Mouse (Mus musculus) cerebellum, adult 11-12 months (tissue): ENCODE measurements around the gene Gm20479.

Experiments
- DNase-seq: peaks from one replicate; pipeline ENCODE4 v3.0.0; 2022

Gene Gm20479

DNA sequence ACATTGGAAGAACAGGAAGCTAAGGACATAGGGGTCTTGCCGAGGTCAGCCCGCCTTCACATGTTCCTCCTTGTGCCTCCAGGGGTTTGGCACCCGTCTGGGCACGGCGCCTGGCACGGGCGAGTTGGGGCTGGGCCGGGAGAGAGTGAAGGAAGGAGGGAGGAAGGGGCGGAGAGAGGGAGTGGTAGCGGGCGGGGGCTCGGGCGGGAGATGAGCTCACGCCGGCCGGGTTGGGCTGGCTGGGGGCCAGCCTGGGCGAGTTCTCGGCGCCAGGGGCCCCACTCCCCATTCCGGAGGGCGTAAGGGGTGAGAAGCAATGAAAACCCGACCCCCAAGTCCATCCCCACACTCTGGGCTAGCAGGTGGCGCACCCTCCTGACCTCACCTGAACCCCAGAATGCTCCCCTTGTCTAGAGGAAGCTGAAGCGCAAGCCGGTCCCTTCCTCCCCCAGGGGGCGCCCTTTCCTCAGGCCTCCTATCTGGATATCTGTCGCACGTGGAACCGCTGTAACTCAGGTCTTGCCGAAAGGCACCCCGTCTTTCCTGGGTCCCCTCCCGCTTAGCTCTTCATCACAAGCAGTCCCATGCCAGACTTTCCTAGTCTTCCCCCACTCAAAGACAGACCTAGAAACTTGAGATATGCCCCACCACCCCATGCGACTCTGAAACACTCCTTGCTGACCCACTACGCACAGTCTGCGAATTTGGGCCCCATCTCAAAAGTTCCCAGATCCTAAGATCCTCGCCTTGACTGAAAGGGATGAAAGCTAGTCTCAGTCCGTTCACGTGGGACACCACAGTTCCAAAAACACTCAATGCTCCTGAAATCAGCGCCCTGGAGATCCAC is 24.6 kb downstream of the Gm20479 start:
- peak; percentile 71 for DNase-seq

DNA sequence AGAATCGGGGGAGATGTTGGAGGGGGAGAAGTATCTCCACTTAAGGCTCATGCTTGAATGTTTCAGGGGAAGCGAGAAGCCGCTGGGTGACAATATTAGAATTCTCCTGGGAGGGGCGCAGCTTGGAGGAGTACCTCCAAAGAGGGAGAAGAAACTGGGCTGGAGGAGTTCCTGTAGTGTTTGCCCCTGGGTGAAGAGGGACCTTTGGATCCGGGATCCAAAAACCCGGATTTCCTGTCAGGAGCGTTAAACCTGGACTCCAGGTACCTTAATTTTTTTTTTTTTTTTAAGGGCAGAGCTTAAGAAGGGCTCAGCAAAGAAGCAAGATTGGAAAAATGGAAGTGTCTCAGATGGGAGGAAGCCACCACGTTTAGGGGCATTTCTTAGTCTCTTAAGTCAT is 25.4 kb downstream of the Gm20479 start:
- DNase-seq = no peak

DNA sequence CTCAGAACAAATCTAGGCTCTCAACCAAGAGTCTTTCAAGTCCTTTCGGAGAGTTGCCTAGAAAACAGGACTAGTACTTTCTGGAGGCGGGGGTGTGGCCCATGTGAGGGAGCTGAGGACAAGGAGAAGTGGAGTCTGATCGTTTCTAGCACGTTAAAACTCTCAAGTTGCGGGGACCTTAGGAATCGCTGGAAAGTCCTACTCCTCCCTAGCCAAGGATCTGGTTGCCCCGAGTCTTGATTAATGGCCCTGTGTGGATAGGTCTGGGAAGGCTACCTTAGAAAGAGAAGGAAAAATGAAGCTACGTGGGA is 25.7 kb downstream of the Gm20479 start:
- no peak for DNase-seq

DNA sequence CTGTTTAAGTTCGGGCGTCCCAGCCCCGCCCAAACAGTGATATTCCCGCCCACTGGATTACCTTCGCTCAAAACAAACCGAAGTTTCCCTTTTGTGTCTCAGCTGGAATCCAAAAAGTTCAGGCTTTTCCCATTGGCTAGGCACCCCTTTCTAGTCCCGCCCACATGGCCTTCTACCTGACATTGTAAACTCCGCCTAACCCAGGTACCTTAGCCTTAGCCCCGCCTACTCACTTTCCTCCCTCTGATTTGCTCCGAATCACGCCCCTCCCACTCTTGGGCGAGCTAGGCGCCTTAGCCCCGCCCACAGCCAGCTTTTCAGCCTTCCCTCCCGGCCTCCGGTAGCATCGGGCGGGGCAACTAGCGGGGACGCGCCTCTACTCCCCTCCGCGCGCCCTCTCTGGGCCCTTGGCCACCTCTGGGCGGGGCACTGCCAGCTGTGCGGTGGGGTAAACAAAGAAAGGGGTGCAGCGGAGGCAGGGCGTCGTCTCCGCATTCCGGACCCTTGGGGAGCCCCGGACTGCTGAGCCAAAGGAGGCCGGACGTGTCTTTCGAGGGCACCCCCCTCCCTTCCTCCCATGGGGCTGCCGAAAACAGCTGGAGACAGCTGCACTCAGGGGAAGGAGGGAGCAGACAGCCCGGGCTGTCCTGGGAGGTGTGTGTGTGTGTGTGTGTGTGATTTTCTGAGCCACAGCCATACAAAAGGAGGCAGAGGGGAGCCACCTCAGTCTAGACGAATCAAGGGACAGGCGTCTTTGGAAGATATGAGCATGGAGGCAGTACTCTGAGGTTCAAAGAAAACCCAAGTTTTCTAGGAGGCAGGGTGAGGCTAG is 26.3 kb downstream of the Gm20479 start:
- DNase-seq = peak; percentile 59

DNA sequence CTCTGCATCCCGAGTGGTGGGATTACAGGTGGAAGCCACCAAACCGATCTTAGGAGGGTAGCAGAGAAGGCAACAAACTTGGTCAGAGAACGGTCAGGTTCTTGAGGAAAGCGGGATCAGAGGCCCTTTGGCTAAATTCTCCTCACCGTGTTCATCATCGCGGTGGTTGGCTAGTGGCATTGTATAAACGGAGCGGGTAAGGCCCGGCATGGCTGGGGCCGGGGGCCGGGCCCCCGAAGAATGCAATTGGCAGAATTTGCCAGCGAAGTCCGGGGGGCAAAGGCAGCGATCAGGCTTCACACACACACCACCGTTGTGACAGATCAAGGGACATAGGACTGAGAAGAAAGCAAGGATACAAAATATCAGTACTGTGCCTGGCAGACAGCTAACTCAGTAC is 27.2 kb downstream of the Gm20479 start:
- DNase-seq = no peak

DNA sequence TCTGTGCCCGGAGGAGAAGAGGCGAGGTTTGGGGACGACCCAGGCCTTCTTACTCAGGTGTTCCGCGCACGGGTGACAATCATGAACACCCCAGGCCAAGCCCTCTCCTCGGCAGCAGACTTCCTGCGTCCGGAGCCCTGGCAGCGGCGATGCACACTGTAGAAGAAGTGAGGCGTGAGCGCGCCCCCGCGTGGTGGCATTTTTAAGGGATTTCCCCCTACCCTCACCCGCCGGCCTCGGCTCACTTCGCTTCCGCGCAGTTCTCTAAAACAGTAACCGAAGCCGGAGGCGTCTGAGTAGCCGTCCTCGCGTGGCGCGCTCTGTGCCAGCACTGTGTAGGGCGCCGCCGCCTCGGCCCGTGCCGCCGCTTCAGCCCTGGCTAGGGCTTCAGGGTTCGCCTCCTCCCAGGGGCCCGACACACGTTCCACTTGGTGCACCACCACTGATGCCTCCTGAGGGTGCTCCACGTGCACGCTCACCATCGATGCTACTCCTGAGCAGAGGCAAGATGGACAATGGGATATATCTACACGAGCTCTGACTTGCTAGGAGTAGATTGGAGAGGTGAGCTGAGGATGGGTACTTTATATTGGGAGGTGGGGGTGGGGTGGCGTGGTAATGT is 27.8 kb downstream of the Gm20479 start:
- DNase-seq = peak; percentile 67

DNA sequence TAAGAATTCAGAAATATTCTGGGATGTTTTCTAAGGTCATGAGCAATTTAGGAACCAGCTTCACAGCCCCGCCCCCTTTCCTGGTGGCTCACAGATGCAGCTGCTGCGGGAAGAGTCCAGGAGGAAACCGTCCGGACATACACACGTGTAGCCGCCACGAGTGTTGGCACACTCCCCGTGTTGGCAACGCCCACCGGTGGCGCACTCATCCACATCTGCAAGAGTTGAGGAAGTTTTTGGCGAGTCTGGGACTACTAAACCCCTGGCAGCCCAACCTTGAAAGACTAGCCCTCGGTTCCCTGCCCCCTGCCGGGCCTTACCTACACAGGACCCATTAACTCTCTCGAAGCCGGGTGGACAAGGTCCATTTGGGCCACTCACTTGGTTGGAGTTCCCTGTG is 28.6 kb downstream of the Gm20479 start:
- DNase-seq = peak; percentile 56

DNA sequence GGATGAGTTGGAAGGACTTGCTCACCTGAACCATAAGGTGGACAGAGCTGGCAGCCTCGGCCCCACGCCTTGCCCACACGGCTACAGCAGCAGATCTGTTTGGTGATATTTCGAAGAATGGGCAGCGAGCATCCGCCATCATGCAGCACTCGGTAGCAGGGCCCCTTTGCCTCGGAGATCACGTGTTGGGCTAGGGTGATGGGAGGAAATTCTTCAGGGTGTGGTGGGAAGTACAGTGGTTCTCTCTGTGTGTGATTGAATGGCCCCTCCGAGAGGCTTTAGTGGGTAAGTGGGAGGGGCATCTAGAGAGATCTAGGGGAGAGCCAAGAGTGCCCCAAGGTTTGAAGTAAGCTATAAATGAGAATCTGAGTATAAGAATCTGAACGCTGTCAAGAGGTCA is 29.1 kb downstream of the Gm20479 start:
- DNase-seq = no peak

DNA sequence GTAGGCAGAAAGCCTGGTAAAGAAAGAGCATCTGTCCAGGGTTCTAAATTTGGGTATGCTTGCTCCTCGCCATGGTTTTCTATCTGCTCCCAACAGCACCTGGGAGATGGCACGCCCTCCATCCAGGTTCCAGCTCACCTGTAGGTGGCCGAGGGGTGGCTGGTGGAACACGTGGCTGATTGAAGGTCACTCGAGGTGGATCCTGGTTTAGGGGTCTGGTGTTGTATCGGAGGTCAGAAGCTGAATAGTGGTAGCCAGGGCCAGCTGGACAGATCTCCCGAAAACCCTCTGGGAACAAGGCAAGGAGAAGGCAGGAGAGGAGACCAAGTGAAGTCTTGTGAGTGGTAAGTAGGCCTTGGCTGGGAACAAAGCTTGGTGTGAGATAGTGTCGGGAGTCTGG is 29.7 kb downstream of the Gm20479 start:
- no peak for DNase-seq

DNA sequence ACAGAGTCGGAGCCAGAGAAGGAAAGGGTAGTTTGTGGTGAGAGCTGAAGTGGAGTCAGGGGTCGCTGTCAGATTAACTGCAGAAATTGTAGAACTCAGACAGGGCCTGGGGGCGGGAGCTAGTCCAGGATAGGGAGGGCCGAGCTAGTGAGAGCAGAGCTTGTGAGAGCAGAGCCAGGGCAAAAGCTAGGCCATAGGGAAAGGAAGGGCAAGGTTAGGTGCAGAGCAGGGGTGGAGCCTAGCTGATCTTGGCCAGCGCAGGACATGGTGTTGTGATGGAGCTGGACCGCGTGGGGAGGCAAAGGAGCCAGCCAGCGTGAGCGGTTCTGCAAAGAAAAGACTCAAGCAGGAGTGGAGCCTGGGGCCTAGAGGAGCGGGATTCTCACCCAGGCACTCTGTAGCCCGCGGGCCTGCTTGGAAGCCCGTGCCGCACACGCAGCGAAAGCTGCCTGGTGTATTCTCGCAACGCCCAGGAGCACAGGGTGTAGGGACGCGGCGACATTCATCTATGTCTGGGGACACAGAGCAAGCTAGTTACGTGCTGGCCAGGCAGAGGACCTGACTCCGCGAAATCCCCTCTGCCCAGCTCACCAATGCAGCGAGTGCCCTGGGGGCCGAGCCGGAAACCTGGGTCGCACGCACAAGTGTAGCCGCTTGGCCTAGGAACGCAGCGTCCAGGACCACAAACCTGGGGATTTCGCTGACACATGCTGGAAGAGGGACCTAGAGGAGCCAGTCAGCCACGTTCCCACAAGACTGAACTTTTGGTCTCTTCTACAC is 30.9 kb downstream of the Gm20479 start:
- DNase-seq = peak; percentile 75

DNA sequence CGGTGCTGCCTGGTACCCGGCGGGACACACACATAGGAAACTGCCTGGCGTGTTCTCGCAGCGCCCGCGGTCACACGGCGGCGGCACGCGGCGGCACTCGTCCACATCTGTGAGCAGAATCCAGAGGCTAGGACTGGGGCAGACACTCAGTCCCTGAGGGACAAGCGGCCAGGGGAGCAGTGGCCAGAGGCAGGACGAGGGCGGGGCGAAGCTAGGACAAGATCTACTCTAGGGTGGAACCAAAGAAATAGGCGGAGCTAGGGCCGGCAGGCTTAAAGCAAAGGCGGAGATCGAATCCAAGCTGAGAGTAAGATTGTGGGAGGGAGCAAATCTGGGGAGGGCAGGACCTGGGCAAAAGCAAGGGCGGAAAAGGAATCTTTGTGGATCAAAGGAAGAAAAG is 31.5 kb downstream of the Gm20479 start:
- peak; percentile 66 for DNase-seq

DNA sequence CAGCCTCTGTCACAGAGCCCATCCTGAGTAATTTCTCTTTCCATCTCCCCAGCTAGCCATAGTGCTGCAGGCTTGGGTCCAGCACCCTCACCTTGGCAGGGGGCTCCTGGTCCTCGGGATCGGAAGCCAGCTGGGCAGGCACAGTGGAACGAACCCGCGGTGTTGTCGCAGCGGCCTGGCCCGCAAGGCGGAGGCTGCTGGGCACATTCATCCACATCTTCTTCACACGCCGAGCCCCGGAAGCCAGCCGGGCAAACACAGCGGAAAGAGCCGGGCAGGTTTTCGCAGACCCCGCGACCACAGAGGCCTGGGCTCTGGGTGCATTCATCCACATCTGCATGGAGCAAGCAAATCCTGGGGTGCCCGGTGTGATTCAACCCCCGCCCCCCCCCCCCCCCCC is 32.3 kb downstream of the Gm20479 start:
- no peak for DNase-seq

DNA sequence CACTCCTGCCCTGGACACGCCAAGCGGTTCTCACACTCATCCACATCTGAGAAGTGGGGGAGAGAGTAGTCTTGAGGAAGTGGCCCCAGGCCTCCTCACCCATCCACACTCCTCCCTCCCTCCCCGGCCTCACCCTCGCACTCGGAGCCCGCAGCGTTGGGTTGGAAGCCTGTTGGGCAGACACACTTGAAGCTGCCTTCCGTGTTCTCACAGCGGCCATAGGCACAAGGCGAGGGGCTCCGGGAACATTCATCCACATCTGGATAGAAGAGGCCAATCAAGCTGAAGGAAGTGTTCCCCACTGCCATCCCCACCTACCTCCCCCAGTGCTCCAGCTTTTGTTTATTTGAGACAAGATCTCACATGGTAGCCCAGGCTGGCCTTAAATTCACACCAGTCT is 33.1 kb downstream of the Gm20479 start:
- no peak for DNase-seq

DNA sequence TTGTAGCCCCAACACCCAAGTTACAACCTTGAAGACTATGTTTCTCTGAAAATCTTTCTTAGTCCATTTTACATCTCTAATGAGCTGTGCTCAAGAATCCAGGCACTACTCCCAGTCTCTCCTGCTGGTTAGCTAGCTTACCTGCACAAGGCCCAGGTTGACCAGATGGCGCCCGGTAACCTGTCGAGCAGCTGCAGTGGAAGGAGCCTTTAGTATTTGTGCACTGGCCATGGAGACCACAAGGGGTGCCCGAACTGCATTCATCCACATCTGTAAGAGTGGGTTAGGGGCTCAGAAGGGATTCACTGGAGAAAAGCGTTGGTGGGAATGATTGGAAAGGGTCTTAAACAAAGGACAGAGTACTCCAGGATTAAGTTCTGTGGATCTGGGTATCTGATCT is 34.2 kb downstream of the Gm20479 start:
- DNase-seq = no peak

DNA sequence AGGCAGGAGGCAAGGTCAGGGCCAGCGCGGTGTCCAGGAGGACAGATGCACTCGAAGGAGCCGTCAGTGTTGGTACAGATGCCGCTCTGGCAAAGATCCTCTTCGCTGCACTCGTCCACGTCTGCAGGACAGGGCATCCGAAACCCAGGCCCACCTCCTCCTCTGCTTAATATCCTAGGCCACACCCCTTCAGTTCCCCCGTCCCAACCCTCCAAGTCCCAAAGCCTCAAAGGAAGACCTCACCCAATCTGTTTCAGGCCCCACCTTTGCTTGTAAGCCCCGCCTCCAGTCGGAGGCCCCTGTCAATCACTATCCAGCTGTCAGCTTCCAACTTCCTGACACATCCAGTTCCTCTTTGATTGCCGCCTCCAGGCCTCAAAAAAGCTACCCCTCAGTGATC is 34.9 kb downstream of the Gm20479 start:
- no peak for DNase-seq

DNA sequence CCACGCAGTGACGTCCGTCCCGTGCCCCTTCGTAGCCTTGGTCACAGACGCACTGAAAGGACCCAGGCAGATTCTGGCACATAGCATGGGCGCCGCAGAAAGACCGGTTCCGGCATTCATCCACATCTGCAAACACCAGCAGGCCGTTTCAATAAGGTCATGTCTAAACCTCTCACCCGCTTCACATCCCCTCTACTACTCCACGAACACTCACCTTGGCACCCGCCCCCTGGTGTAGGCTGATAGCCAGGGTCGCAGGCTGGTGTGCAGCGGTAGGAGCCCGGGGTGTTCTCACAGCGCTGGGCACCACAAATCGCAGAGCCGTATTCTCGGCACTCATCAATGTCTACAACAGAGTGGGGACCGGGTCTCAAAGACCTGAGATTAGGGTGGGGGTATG is 37.8 kb downstream of the Gm20479 start:
- DNase-seq = no peak

DNA sequence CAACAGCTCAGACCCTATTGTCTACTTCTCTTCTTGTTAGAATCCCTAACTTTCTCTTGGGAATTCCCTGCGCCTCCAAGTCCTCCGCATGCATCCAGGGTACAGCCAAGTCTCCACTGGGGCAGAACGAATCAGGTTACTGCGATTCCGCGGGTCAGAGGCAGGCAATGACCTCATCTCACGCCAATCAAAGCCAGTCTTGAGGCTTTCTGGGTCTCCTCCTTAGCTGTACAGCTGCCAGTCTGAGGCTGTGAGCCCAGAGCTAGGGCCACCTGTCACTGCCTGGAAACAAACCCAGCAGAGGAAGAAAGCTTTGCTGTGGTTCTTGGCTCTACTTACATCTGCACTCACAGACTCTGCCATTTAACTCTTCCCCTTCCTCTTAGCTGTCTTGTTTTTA is 41.3 kb downstream of the Gm20479 start:
- no peak for DNase-seq

DNA sequence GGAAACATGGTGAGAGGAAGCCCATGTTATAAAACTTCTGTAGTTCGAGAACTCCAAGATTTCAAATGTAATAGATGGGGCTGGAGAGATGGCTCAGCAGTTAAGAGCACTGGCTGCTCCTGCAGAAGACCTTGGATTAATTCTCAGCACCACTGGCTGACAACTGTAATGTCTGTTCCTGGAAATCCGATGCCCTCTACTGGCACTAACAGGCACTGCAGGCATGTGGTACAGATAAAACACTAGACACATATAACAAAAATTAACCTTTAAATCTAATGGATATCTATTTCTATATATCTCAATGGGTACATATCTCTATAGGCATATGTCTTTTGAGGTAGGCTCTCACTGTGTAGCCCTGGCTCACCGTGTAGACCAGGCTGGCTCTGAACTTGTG is 42.8 kb downstream of the Gm20479 start:
- no peak for DNase-seq

DNA sequence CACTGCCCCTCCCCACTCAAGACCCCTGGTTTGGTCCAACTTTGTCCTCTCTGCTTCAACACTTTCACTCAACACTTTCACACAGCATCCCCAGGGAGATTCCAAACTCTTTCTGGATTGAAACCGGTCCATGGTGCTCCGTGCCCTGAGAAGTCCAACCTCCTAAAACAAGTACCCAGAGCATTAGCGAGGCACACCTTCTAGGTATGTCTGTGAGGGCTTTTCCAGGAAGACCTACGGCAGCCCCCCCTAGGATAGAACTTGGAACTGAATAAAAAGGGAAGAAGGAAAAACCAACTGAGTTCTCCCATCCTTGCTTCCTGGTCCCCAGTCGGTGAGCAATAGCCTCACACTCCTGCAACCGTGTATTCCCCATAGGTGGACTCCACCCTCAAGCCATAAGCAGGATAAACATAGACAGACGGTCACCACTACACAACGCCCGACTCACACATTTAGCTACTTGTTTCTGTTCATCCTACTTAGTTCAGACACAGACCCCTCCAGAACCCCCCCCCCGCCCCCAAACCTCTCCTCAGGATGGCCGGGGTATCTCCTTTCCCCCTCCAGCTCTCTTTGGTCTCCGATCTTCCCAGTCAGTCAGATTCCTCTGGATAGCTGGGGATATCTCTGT is 45.5 kb downstream of the Gm20479 start:
- DNase-seq = no peak

DNA sequence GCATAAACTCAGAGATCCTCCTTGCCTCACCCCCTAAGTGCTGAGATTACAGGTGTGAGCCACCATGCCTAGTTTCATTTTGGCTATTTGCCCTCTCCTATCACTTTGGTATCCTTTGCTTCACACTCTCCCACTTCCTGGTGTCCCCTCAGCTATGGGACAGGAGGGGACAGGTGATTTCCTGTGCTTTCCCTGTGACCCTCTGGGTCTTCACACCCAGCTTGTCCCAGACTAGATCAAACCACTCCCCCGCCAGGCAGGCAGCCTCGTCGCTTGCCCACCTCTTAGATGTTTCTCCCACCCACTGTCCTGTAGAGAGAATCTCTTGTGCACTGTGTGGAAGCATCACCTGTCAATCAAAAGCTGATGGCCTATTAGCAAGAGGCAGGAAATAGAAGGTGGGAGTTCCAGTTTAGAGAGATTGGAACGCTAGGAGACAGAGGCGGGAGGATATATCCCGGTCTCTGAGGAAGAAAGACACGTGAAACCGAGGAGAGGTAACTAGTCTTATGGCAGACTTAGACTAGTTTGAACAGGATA is 46.2 kb downstream of the Gm20479 start:
- no peak for DNase-seq

DNA sequence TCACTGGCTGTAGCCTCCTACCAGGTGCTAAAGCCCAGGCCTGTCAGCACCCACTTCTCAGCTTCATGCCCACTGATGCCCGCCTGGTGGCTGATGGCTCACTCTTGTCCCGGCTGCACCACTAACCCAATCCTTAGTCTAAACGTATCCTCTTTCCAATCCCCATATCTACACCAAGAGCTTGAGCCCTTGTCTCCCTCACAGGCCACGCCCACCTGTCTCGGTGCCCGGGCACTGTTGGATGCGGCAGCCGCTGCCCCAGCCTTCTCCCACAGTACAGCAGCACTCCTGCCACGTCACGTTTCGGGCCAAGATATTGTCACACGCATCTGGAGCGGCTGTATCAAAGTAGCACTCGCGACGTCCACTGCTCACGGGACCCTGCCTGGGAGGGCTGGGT is 46.9 kb downstream of the Gm20479 start:
- DNase-seq = peak; percentile 48

DNA sequence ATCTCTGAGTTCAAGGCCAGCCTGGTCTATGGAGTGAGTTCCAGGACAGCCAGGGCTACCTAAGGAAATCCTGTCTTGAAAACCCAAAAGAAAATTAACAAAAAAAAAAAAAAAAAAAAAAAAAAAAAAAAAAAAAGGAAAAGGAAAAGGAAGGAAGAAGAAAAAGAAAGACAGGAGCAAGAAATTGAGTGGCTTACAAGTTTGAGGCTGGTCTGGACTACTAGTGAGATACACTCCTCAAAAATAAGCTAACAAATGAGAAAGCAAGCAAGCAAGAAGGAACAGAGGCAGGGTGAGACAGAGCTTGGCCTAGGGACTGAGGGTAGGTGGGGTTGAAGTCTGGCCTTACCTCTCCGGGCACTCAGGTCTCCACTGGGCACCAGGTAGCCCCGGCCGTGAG is 47.4 kb downstream of the Gm20479 start:
- DNase-seq = no peak
